Mouse (Mus musculus): ENCODE measurements at regions not wholly inside any gene's neighbourhood (a gene's known extent, or its start where the extent isn't known, plus 50 kb on each side); places are given as distances from the start of the nearest gene placed in this dataset.

- DNase-seq = no peak
Measured at GRCm38 (mm10) chr4:32183791-32184190, 54.8 kb upstream of the Bach2 start.

GRCm38 (mm10) chr4:32185986-32186385 lies 52.6 kb upstream of the Bach2 start:
- DNase-seq = no peak

- no peak for DNase-seq
Measured at GRCm38 (mm10) chr4:32187154-32187553, 51.5 kb upstream of the Bach2 start.

- no peak for DNase-seq
Measured at GRCm38 (mm10) chr4:32188076-32188475, 50.5 kb upstream of the Bach2 start.

- DNase-seq = no peak
Measured at GRCm38 (mm10) chr4:32188752-32189415, 49.7 kb upstream of the Bach2 start.
